Mouse (Mus musculus) adrenal gland, postnatal 36 days (tissue): ENCODE measurements at regions not wholly inside any gene's neighbourhood (a gene's known extent, or its start where the extent isn't known, plus 50 kb on each side); places are given as distances from the start of the nearest gene placed in this dataset.

Experiments
- DNase-seq, 2 experiments: peaks; one replicate each; pipeline ENCODE4 v3.0.0; 2021; ENCODE audit warnings: mixed read lengths in 1 of 2

GRCm38 (mm10) chr6:84434532-84434931 lies 159.2 kb downstream of the Cyp26b1 start:
- DNase-seq, result peak; percentile 56 to 60

GRCm38 (mm10) chr6:84431622-84431955 lies 162.1 kb downstream of the Cyp26b1 start:
- no peak for DNase-seq

- no peak for DNase-seq
Observed at GRCm38 (mm10) chr6:84430925-84431621, 162.6 kb downstream of the Cyp26b1 start.

- DNase-seq, result no peak
Observed at GRCm38 (mm10) chr6:84430146-84430545, 163.6 kb downstream of the Cyp26b1 start.

- no peak for DNase-seq
Observed at GRCm38 (mm10) chr6:84429247-84429646, 164.5 kb downstream of the Cyp26b1 start.

- peak; percentile 11 to 36 for DNase-seq
Observed at GRCm38 (mm10) chr6:84426691-84427090, 167.0 kb downstream of the Cyp26b1 start.

- peak; percentile 67 to 68 for DNase-seq
Observed at GRCm38 (mm10) chr6:84425823-84426222, 167.9 kb downstream of the Cyp26b1 start.

GRCm38 (mm10) chr6:84422946-84423345 lies 170.8 kb downstream of the Cyp26b1 start:
- DNase-seq, result no peak

- DNase-seq, result no peak
Observed at GRCm38 (mm10) chr6:84419691-84420090, 174.0 kb downstream of the Cyp26b1 start.

GRCm38 (mm10) chr6:84419281-84419680 lies 174.4 kb downstream of the Cyp26b1 start:
- DNase-seq, result no peak

- DNase-seq, result no peak
Observed at GRCm38 (mm10) chr6:84416992-84417636, 176.6 kb downstream of the Cyp26b1 start.

- DNase-seq, result no peak
Observed at GRCm38 (mm10) chr6:84414400-84414799, 179.3 kb downstream of the Cyp26b1 start.

- DNase-seq, result no peak
Observed at GRCm38 (mm10) chr6:84409863-84410513, 183.7 kb downstream of the Cyp26b1 start.

GRCm38 (mm10) chr6:84408513-84408912 lies 185.2 kb downstream of the Cyp26b1 start:
- DNase-seq, result no peak

- peak; percentile 44 to 77 for DNase-seq
Observed at GRCm38 (mm10) chr6:84407773-84408172, 185.9 kb downstream of the Cyp26b1 start.

GRCm38 (mm10) chr6:84404695-84405094 lies 189.0 kb downstream of the Cyp26b1 start:
- peak in 1 of 2 experiments; percentile 40 for DNase-seq

- no peak for DNase-seq
Observed at GRCm38 (mm10) chr6:84402431-84402830, 191.3 kb downstream of the Cyp26b1 start.

GRCm38 (mm10) chr6:84394496-84395090 lies 199.1 kb downstream of the Cyp26b1 start:
- DNase-seq, result no peak

- DNase-seq, result no peak
Observed at GRCm38 (mm10) chr6:84393519-84394231, 200.0 kb downstream of the Cyp26b1 start.

GRCm38 (mm10) chr6:84392752-84393511 lies 200.8 kb downstream of the Cyp26b1 start:
- peak; percentile 74 to 80 for DNase-seq

GRCm38 (mm10) chr6:84391016-84391415 lies 202.7 kb downstream of the Cyp26b1 start:
- no peak for DNase-seq
